Mouse (Mus musculus) neural tube, embryonic 15.5 days (tissue): ENCODE measurements at regions not wholly inside any gene's neighbourhood (a gene's known extent, or its start where the extent isn't known, plus 50 kb on each side); places are given as distances from the start of the nearest gene placed in this dataset.
A peak's percentile ranks its signal among the peaks of the same experiment; 100 is the strongest.

Experiments used
- ATAC-seq: fragments of 200-750 bp; cut with Nextera tagmentation; 2 replicates; pipeline ENCODE4 v1.8.0; 2017; ENCODE audit warnings: mild to moderate bottlenecking, moderate TSS enrichment, moderate library complexity; ENCODE audit not compliant: low FRiP score
- H3K27ac ChIP-seq: fragments of 300-500 bp; sonication (generic); replicated peaks from 2 replicates; pipeline ENCODE4 v1.5.1; 2015; ENCODE audit warnings: mild to moderate bottlenecking, inconsistent platforms
- H3K27me3 ChIP-seq: fragments of 300-500 bp; sonication (generic); replicated peaks from 2 replicates; pipeline ENCODE4 v1.6.1; 2015; ENCODE audit warnings: inconsistent platforms
- H3K36me3 ChIP-seq: fragments of 300-500 bp; sonication (generic); 2 replicates; pipeline ENCODE4 v1.6.1; 2015; ENCODE audit warnings: inconsistent platforms
- H3K4me1 ChIP-seq: fragments of 300-500 bp; sonication (generic); 2 replicates; pipeline ENCODE4 v1.6.1; 2015; ENCODE audit warnings: inconsistent platforms
- H3K4me2 ChIP-seq: fragments of 300-500 bp; sonication (generic); 2 replicates; pipeline ENCODE4 v1.6.1; 2015; ENCODE audit warnings: inconsistent platforms, mild to moderate bottlenecking, moderate library complexity
- H3K4me3 ChIP-seq: fragments of 300-500 bp; sonication (generic); replicated peaks from 2 replicates; pipeline ENCODE4 v1.5.1; 2015; ENCODE audit warnings: mild to moderate bottlenecking, inconsistent platforms
- H3K9ac ChIP-seq: fragments of 300-500 bp; sonication (generic); replicated peaks from 2 replicates; pipeline ENCODE4 v1.6.1; 2015; ENCODE audit warnings: mild to moderate bottlenecking, inconsistent platforms
- H3K9me3 ChIP-seq: fragments of 300-500 bp; sonication (generic); replicated peaks from 2 replicates; pipeline ENCODE4 v1.6.1; 2016; ENCODE audit warnings: inconsistent platforms
- WGBS: fragments of 180-500 bp; shearing (Covaris S2); methylation state at CpG from one replicate; pipeline ENCODE4 v1.1.7; 2015; ENCODE audit warnings: mixed read lengths; 5-methylcytosine and 5-hydroxymethylcytosine counted together

- Histone ChIP-seq H3K4me2 (peak overlapping the region; percentile 30), H3K27ac (peak overlapping the region; percentile 58), H3K4me3 (no peak overlapping the region), H3K36me3 (no peaks in the 10 kb centered on the region), H3K27me3 (no peaks in the 10 kb centered on the region), H3K9me3 (no peaks in the 10 kb centered on the region), H3K9ac (no peak overlapping the region), H3K4me1 (peaks cover 9% of the 10 kb centered on the region; the same call in 1 of the 2 replicates)
- peak; percentile 50 for ATAC-seq
- 8% methylated on average over 19 of the region's 19 CpGs for WGBS
Measured at GRCm38 (mm10) chr1:51697265-51698192, 218.3 kb downstream of the Myo1b start.

- no peak overlapping the region for H3K9ac ChIP-seq
- peaks cover 9% of the 10 kb centered on the region; the same call in 1 of the 2 replicates for H3K4me1 ChIP-seq
- no peaks in the 10 kb centered on the region for H3K36me3 ChIP-seq
- no peak overlapping the region for H3K27ac ChIP-seq
- H3K9me3 ChIP-seq: no peaks in the 10 kb centered on the region
- WGBS: 40% methylated on average over 2 of the region's 2 CpGs
- no peak; the same call in 1 of the 2 replicates for ATAC-seq
- no peak overlapping the region for H3K4me2 ChIP-seq
- H3K27me3 ChIP-seq: no peaks in the 10 kb centered on the region
- H3K4me3 ChIP-seq: no peak overlapping the region
Measured at GRCm38 (mm10) chr1:51696471-51696870, 218.2 kb upstream of the Nabp1 start.

GRCm38 (mm10) chr1:51690878-51691277 lies 212.7 kb upstream of the Nabp1 start:
- H3K27me3 ChIP-seq: no peaks in the 10 kb centered on the region
- no peak overlapping the region for H3K27ac ChIP-seq
- no peak overlapping the region for H3K9ac ChIP-seq
- 90% methylated on average over 10 of the region's 10 CpGs for WGBS
- no peak for ATAC-seq
- no peak overlapping the region for H3K4me3 ChIP-seq
- H3K4me2 ChIP-seq: no peak overlapping the region
- H3K4me1 ChIP-seq: peaks cover 9% of the 10 kb centered on the region
- H3K9me3 ChIP-seq: no peaks in the 10 kb centered on the region
- H3K36me3 ChIP-seq: no peaks in the 10 kb centered on the region

GRCm38 (mm10) chr1:51689461-51690223 lies 211.4 kb upstream of the Nabp1 start:
- Histone ChIP-seq H3K4me1 (peaks cover 9% of the 10 kb centered on the region), H3K9ac (no peak overlapping the region), H3K4me3 (no peak overlapping the region), H3K36me3 (no peaks in the 10 kb centered on the region), H3K27ac (no peak overlapping the region), H3K9me3 (no peaks in the 10 kb centered on the region), H3K27me3 (no peaks in the 10 kb centered on the region), H3K4me2 (no peak overlapping the region)
- 82% methylated on average over 9 of the region's 9 CpGs for WGBS
- no peak for ATAC-seq

GRCm38 (mm10) chr1:51688946-51689345 lies 210.7 kb upstream of the Nabp1 start:
- ATAC-seq: no peak
- 76% methylated on average over 5 of the region's 5 CpGs for WGBS
- Histone ChIP-seq H3K9me3 (no peaks in the 10 kb centered on the region), H3K27me3 (no peaks in the 10 kb centered on the region), H3K4me1 (peaks cover 9% of the 10 kb centered on the region), H3K4me3 (no peak overlapping the region), H3K9ac (no peak overlapping the region), H3K27ac (0 out of 2 replicates have a peak overlapping the region, but pooled peaks have one; percentile 28), H3K4me2 (no peak overlapping the region), H3K36me3 (no peaks in the 10 kb centered on the region)

- peak overlapping the region; percentile 26; the same call in 1 of the 2 replicates for H3K4me2 ChIP-seq
- H3K36me3 ChIP-seq: no peaks in the 10 kb centered on the region
- no peak overlapping the region for H3K4me3 ChIP-seq
- WGBS: 23% methylated on average over 1 of the region's 1 CpGs
- no peaks in the 10 kb centered on the region for H3K27me3 ChIP-seq
- H3K27ac ChIP-seq: peak overlapping the region; percentile 74
- no peak overlapping the region for H3K9ac ChIP-seq
- 0 out of 2 replicates have a peak, but pooled peaks have one; percentile 40 for ATAC-seq
- peaks cover 9% of the 10 kb centered on the region for H3K4me1 ChIP-seq
- H3K9me3 ChIP-seq: no peaks in the 10 kb centered on the region
Measured at GRCm38 (mm10) chr1:51688224-51688545, 210.0 kb upstream of the Nabp1 start.

- no peak overlapping the region for H3K9ac ChIP-seq
- peak overlapping the region; percentile 26; the same call in 1 of the 2 replicates for H3K4me2 ChIP-seq
Measured at GRCm38 (mm10) chr1:51687484-51688223, 209.4 kb upstream of the Nabp1 start.

GRCm38 (mm10) chr1:51686759-51687158 lies 208.5 kb upstream of the Nabp1 start:
- H3K4me2 ChIP-seq: no peak overlapping the region
- 92% methylated on average over 3 of the region's 3 CpGs for WGBS
- no peak overlapping the region for H3K4me3 ChIP-seq
- no peaks in the 10 kb centered on the region for H3K27me3 ChIP-seq
- H3K9me3 ChIP-seq: no peaks in the 10 kb centered on the region
- H3K36me3 ChIP-seq: no peaks in the 10 kb centered on the region
- H3K27ac ChIP-seq: no peak overlapping the region
- no peak for ATAC-seq
- H3K9ac ChIP-seq: no peak overlapping the region
- peaks cover 9% of the 10 kb centered on the region for H3K4me1 ChIP-seq

More at GRCm38 (mm10) chr1:51687484-51688223, 209.4 kb upstream of the Nabp1 start:
- Histone ChIP-seq H3K27me3 (no peaks in the 10 kb centered on the region), H3K9me3 (no peaks in the 10 kb centered on the region), H3K4me3 (no peak overlapping the region), H3K4me1 (peaks cover 9% of the 10 kb centered on the region), H3K27ac (peak overlapping the region; percentile 74), H3K36me3 (no peaks in the 10 kb centered on the region)
- peak; percentile 93 for ATAC-seq
- 36% methylated on average over 7 of the region's 7 CpGs for WGBS

- ATAC-seq: no peak
- 74% methylated on average over 5 of the region's 5 CpGs for WGBS
Measured at GRCm38 (mm10) chr1:51682273-51682672, 204.0 kb upstream of the Nabp1 start.

GRCm38 (mm10) chr1:51681872-51682271 lies 203.6 kb upstream of the Nabp1 start:
- ATAC-seq: no peak
- no peaks in the 10 kb centered on the region for H3K36me3 ChIP-seq
- no peaks in the 10 kb centered on the region for H3K27me3 ChIP-seq

More at GRCm38 (mm10) chr1:51682273-51682672, 204.0 kb upstream of the Nabp1 start:
- no peaks in the 10 kb centered on the region for H3K4me1 ChIP-seq
- no peak overlapping the region for H3K4me2 ChIP-seq
- H3K4me3 ChIP-seq: no peak overlapping the region
- H3K36me3 ChIP-seq: no peaks in the 10 kb centered on the region
- H3K27ac ChIP-seq: no peak overlapping the region
- no peak overlapping the region for H3K9ac ChIP-seq
- no peaks in the 10 kb centered on the region for H3K9me3 ChIP-seq
- no peaks in the 10 kb centered on the region for H3K27me3 ChIP-seq

GRCm38 (mm10) chr1:51680725-51681124 lies 202.5 kb upstream of the Nabp1 start:
- Histone ChIP-seq H3K4me2 (no peak overlapping the region), H3K36me3 (no peaks in the 10 kb centered on the region), H3K27me3 (no peaks in the 10 kb centered on the region), H3K9me3 (no peaks in the 10 kb centered on the region), H3K27ac (no peak overlapping the region), H3K4me3 (no peak overlapping the region), H3K4me1 (no peaks in the 10 kb centered on the region), H3K9ac (no peak overlapping the region)
- 80% methylated on average over 6 of the region's 6 CpGs for WGBS
- no peak for ATAC-seq

More at GRCm38 (mm10) chr1:51681872-51682271, 203.6 kb upstream of the Nabp1 start:
- Histone ChIP-seq H3K9me3 (no peaks in the 10 kb centered on the region), H3K9ac (no peak overlapping the region), H3K4me3 (no peak overlapping the region), H3K4me2 (no peak overlapping the region), H3K27ac (no peak overlapping the region), H3K4me1 (no peaks in the 10 kb centered on the region)
